Mouse (Mus musculus): ENCODE measurements around the gene Mrpl37. TPM values are rescaled to one million over a fixed set of nuclear protein-coding genes. Genes with fewer than 3 reads are reported as not detected.

Gene Mrpl37
- total and polyA plus RNA-seq, 3 experiments = 53.5 to 123 (median 53.6) TPM

DNA sequence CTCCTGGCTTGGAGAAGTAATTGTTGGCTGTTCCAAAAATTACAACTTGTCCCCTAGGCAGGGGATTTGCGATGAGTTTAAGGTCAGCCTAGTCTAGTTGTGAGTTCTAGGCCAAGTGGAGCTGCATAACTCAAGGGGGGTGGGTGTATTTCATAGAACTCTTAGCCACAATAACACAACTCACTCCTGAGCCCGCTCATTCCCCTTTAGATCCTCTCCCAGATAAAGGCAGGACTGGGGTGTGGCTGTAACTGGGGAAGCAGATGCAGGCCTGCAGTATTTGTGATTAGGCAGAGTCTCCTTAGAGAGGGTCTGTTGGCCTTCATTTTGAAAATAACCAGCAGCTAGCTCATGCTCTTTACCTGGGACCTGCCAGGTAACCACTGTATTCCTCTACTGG lies 58.5 kb downstream of the Mrpl37 start:
- H3K9me3 ChIP-seq (replicated peaks; ENCODE audit: low read length) = no peaks in the 10 kb centered on the region
- no peak overlapping the region for H3K27ac ChIP-seq (ENCODE audit: insufficient read depth, low read depth)
- DNase-seq (ENCODE audit: extremely low read depth) = no peak
- H3K36me3 ChIP-seq (replicated peaks in 1 of 2; ENCODE audit: control insufficient read depth in 1 of 2, insufficient read depth in 1 of 2, low read length in 1 of 2) = peaks cover 10 to 90% of the 10 kb centered on the region in 2 experiments
- dilution Hi-C loops (cut with MboI; ENCODE audit: extremely low pct_ligation_motif_present, extremely low pct_unique_long_range_greater_than_20kb, low sequenced_read_pairs) = no loop called here
- H3K9ac ChIP-seq (ENCODE audit: insufficient read depth, low read depth) = no peak overlapping the region
- no peak overlapping the region for H3K4me3 ChIP-seq (replicated peaks in 1 of 3; ENCODE audit: low read depth in 2 of 3, low read length in 2 of 3, poor library complexity in 1 of 3)
- in situ Hi-C loops (cut with MboI; ENCODE audit: low pct_ligation_motif_present, low pct_unique_long_range_greater_than_20kb, low sequenced_read_pairs) = no loop called here
- TF ChIP-seq RAD21 (IDR thresholded peaks at IDR 0.05; ENCODE audit: low read depth, low read length) = no peak
- TF ChIP-seq BHLHE40 (IDR thresholded peaks at IDR 0.05; ENCODE audit: low read depth, low read length) = no peak
- TF ChIP-seq ETS1 (conservative IDR thresholded peaks at IDR 0.05; ENCODE audit: low read depth, low read length) = no peak
- TF ChIP-seq CHD1 (IDR thresholded peaks at IDR 0.05; ENCODE audit: low read depth, low read length) = no peak
- no peak for TF ChIP-seq CHD2 (IDR thresholded peaks at IDR 0.05; ENCODE audit: low read length)
- no peak for TF ChIP-seq MEF2A (IDR thresholded peaks at IDR 0.05; ENCODE audit: borderline replicate concordance, low read depth, low read length)
- TF ChIP-seq JUND (conservative IDR thresholded peaks at IDR 0.05; ENCODE audit: low read depth, low read length) = no peak
- no peak for TF ChIP-seq IRF4 (IDR thresholded peaks at IDR 0.05; ENCODE audit: low read depth, low read length)
- no peak for TF ChIP-seq SIN3A (IDR thresholded peaks at IDR 0.05; ENCODE audit: low read length)
- TF ChIP-seq SMC3 (IDR thresholded peaks at IDR 0.05; ENCODE audit: low read depth, low read length) = no peak
- no peak for TF ChIP-seq USF1 (IDR thresholded peaks at IDR 0.05; ENCODE audit: low read depth, low read length)
- TF ChIP-seq ZNF384 (IDR thresholded peaks at IDR 0.05; ENCODE audit: low read depth, low read length) = no peak
- no peak for TF ChIP-seq USF2 (conservative IDR thresholded peaks at IDR 0.05; ENCODE audit: low read depth, low read length)
- TF ChIP-seq ZMIZ1 (IDR thresholded peaks at IDR 0.05; ENCODE audit: low read depth, low read length) = no peak
- no peak for TF ChIP-seq EP300 (IDR thresholded peaks at IDR 0.05; ENCODE audit: low read length)
- no peak for TF ChIP-seq MYC (IDR thresholded peaks at IDR 0.05; ENCODE audit: low read depth, low read length)
- no peak for TF ChIP-seq MAZ (IDR thresholded peaks at IDR 0.05; ENCODE audit: low read depth, low read length)
- no peak overlapping the region for H3K4me2 ChIP-seq (ENCODE audit: insufficient read depth, low read depth, poor library complexity, severe bottlenecking)
- H3K27me3 ChIP-seq (replicated peaks) = no peaks in the 10 kb centered on the region
- no peaks in the 10 kb centered on the region for H3K79me2 ChIP-seq (replicated peaks; ENCODE audit: control insufficient read depth, extremely low read depth, insufficient read depth, poor library complexity, severe bottlenecking)
- peaks cover 5 to 52% of the 10 kb centered on the region in 2 experiments for H3K4me1 ChIP-seq (ENCODE audit: control insufficient read depth in 1 of 2, insufficient read depth in 2 of 2)

- no peak for DNase-seq (ENCODE audit: extremely low read depth)
- peaks cover 14 to 91% of the 10 kb centered on the region in 2 experiments for H3K36me3 ChIP-seq (replicated peaks in 1 of 2; ENCODE audit: control insufficient read depth in 1 of 2, insufficient read depth in 1 of 2, low read length in 1 of 2)
- no peak overlapping the region for H3K4me2 ChIP-seq (ENCODE audit: insufficient read depth, low read depth, poor library complexity, severe bottlenecking)
- no peaks in the 10 kb centered on the region for H3K27me3 ChIP-seq (replicated peaks)
- TF ChIP-seq KAT2A (IDR thresholded peaks at IDR 0.05; ENCODE audit: insufficient replicate concordance, low read length) (no peak), SMC3 (IDR thresholded peaks at IDR 0.05; ENCODE audit: low read depth, low read length) (no peak), MAZ (IDR thresholded peaks at IDR 0.05; ENCODE audit: low read depth, low read length) (no peak), JUN (IDR thresholded peaks at IDR 0.05; ENCODE audit: insufficient read depth, low read depth, low read length) (no peak)
- no peak overlapping the region for H3K9ac ChIP-seq (ENCODE audit: insufficient read depth, low read depth)
- peaks cover 5 to 44% of the 10 kb centered on the region in 2 experiments for H3K4me1 ChIP-seq (ENCODE audit: control insufficient read depth in 1 of 2, insufficient read depth in 2 of 2)
- no peaks in the 10 kb centered on the region for H3K79me2 ChIP-seq (replicated peaks; ENCODE audit: control insufficient read depth, extremely low read depth, insufficient read depth, poor library complexity, severe bottlenecking)
- no peak overlapping the region for H3K27ac ChIP-seq (ENCODE audit: insufficient read depth, low read depth)
- in situ Hi-C loops (cut with MboI; ENCODE audit: low pct_ligation_motif_present, low pct_unique_long_range_greater_than_20kb, low sequenced_read_pairs) = no loop called here
- no peak overlapping the region for H3K4me3 ChIP-seq (replicated peaks in 1 of 3; ENCODE audit: low read depth in 2 of 3, low read length in 2 of 3, poor library complexity in 1 of 3)
- H3K9me3 ChIP-seq (replicated peaks; ENCODE audit: low read length) = no peaks in the 10 kb centered on the region
- dilution Hi-C loops (cut with MboI; ENCODE audit: extremely low pct_ligation_motif_present, extremely low pct_unique_long_range_greater_than_20kb, low sequenced_read_pairs) = no loop called here
These were observed 59.3 kb downstream of the Mrpl37 start for GRCm38 (mm10) chr4:107007359-107007758.

All from CH12.LX (cell line).